Mouse (Mus musculus) B cell, adult 2 months (primary cell): Measurements from ENCODE around the gene Rnf103.

Source experiments
- DNase-seq, 2 experiments: peaks; one replicate each; pipeline ENCODE4 v3.0.0; 2022

Gene Rnf103

GRCm38 (mm10) chr6:71492756-71493674 lies 679 bp upstream of the Rnf103 start:
- no peak for DNase-seq

- peak; percentile 58 to 65 for DNase-seq
Observed at GRCm38 (mm10) chr6:71494341-71495020, 787 bp downstream of the Rnf103 start.

- DNase-seq, result no peak
Observed at GRCm38 (mm10) chr6:71500575-71500974, 6.9 kb downstream of the Rnf103 start.

DNA sequence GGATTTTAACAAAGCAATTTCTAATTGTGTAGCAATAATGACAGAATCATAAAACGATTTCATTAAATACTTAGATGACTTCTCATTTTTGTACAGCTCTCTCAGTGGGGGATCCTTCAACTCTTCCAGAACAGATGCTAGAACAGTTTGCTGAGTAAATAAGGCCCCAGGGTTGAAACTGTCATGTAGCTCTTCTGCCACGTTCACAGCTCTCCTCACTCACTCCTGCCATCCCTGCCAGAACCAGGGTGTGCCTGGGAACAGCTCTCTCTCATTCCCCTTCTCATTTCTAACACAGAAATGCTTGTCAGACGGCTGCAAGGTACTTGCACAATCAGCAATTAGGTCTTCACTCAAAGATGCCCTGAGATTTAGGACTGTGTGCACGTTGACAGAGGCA lies 9.3 kb downstream of the Rnf103 start:
- no peak for DNase-seq

DNA sequence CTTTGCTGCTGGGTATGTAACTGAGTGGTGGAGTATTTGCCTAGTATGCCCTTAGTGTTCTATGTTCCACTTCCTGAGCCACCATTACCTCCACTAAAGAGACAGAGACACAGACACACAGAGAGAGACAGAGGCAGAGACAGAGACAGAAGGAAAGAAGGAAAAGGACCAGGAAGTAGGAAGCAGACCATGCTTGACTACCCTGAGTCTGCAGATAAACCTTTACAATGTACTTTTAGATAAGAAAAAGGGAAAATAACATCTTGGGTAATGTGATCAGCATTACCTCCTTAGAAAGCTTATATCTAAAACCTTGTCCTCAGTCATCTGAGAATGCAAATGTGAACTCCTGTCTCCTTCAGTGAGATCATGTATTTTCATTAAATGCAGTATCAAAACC lies 10.0 kb downstream of the Rnf103 start:
- no peak for DNase-seq

DNA sequence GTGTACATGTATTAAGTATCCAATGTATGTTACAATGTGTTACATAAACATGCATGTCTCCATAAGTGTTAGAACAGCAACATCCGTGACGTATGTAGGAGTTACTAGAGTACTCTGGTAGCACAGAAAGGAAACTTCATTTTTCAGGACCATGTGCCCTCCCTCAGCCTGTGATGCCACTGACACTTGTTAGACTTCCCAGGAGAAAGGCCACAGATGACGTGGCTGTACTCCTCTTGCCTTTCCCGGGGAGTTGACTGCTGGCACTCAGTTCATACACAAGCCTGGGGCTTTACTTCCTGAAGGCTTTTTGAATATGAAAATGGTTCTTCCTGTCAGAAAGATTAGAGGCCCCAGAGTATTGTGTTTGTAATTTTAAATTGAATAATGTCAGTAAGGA lies 10.4 kb downstream of the Rnf103 start:
- no peak for DNase-seq

GRCm38 (mm10) chr6:71505671-71506070 lies 12.0 kb downstream of the Rnf103 start:
- no peak for DNase-seq

- DNase-seq, result no peak
Observed at GRCm38 (mm10) chr6:71519476-71519875, 25.8 kb downstream of the Rnf103 start.

- DNase-seq, result no peak
Observed at GRCm38 (mm10) chr6:71525556-71525955, 31.9 kb downstream of the Rnf103 start.

GRCm38 (mm10) chr6:71527056-71527455 lies 33.4 kb downstream of the Rnf103 start:
- no peak for DNase-seq

GRCm38 (mm10) chr6:71527826-71528225 lies 34.1 kb downstream of the Rnf103 start:
- DNase-seq, result no peak

GRCm38 (mm10) chr6:71530176-71530575 lies 36.5 kb downstream of the Rnf103 start:
- DNase-seq, result no peak

- no peak for DNase-seq
Observed at GRCm38 (mm10) chr6:71537286-71537685, 43.6 kb downstream of the Rnf103 start.

DNA sequence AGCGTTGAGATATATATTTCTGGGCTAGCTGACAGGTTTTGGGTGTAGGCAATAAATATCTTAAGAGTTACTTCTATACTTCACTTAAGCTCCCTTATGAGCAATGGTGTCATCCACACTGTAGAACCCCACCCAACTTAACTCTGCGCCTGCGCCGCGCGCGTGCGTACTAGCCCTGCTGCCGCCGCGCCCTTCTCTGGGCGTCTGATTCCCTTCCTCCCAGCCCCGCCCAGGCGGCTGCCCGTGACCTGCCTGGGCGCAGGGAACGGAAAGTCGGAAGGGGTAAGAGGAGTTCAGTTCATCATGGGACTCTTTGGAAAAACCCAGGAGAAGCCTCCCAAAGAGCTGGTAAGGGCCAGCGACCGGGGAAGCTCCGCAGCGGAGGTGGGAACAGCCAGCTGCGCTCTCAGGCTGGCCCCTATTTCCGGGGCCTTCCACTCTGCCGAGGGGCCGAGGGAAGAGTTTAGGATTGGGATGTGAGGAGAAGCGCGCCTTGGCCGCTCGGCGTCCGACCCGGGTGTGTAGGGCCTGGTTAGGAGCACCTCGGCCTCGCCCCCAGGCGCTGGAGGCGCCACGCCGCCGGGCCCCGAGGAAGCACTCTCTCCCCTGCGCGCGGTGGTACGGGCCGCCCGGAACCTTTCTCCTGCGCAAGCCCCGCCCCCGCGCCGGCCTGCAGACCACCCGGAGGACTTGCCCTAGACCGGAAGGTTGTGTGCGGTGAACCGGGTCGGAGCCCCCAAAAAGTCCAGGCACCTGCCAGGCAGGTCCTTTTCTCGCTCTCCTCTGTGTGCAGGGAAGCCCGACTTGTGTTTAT lies 50.2 kb downstream of the Rnf103 start, which contains the start of gene Chmp3:
Chmp3 (plus strand) TSS at position 112 of the 814 bp plus-strand sequence.
- DNase-seq, result peak; percentile 93 to 95

GRCm38 (mm10) chr6:71555507-71555951 lies 61.8 kb downstream of the Rnf103 start:
- no peak for DNase-seq

GRCm38 (mm10) chr6:71556826-71557225 lies 63.1 kb downstream of the Rnf103 start:
- no peak for DNase-seq
